Mouse (Mus musculus): ENCODE measurements around the gene Slc25a26.

DNA sequence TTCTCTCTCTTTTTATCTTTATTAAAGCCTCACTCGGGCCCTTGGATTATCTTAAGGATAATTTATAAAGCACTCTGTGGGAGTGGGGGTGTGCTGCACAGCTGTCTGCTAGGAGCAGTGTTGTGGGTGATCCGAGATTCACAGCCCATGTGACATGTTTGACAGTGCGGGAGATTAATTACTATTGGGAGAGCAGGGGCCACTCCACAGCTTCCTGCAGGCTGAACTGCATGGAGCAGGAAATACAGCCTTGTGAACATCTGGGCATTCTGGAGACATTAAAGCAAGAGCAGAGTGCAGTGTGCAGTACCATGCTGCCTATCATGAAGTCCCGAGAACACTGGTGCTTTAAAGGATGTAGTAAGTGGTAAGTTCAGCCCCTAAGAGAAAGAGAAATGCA lies 92.6 kb downstream of the Slc25a26 start:
- TF ChIP-seq CTCF (IDR thresholded peaks at IDR 0.05; ENCODE audit: extremely low read depth, insufficient read depth, low read length) (no peak), POLR2A (IDR thresholded peaks at IDR 0.05; ENCODE audit: extremely low read depth, insufficient read depth, low read length) (no peak)

All from cortical plate, adult 2 months (tissue).